Comparison of ENCODE assay signal across 18 mouse cellular contexts in the genomic region with DNA sequence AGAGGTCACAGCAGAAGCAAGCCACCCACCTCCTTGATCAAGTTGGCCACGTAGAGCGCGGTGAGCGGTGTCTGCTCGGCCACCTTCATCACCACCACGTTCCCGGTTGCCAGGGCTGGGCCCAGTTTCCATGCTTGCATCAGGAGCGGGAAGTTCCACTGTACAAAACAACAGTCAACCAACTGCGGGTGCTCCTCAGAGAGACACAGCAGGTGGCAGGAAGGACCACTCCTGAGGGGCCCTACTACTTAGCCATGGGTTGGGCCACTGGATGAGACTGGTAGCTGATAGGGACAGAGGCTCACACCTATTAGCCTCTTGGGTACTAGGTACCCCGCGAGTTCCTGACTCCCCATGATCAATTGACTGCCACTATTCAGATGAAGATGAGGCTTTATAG. TPM values are rescaled to one million over a fixed set of nuclear protein-coding genes. Genes with fewer than 3 reads are reported as not detected.
A peak's percentile ranks its signal among the peaks of the same experiment; 100 is the strongest.
DNase-seq lines count a peak whose midpoint lies in the region.
"Had no signal": no experiment of that assay in that cellular context is flagged by ENCODE, and none has a peak within 500 bp of the region (broad histone marks: within the 10 kb centered on the region; RNA-seq: fewer than 3 reads in every experiment).

No protein-coding gene starts in this region.

- DNase-seq in heart, adult 11 months: peak; percentile 84
- DNase-seq in heart, postnatal 25 days (ENCODE audit: low spot score): no peak
- DNase-seq in R1 (ENCODE audit: low read depth, low spot score): peak; percentile 59
- no peak for DNase-seq in adrenal gland, postnatal 14 days
- DNase-seq in left cerebral cortex, adult 8-10 months (ENCODE audit: low spot score in 2 of 2): no peak
- DNase-seq: adrenal gland, adult 8-10 months; adrenal gland, postnatal 25 days; B cell, adult 2 months; cerebellum, adult 11 months; cerebellum, adult 18-20 months; cerebellum, adult 8-10 months; cerebellum, adult 9-11 months; cerebellum, postnatal 14 days; cerebellum, postnatal 36 days; embryo, embryonic 11 days had no signal

- intact Hi-C loops in heart, postnatal 25 days (cut with DNase I): no loop called here

RNA-seq across cellular contexts. Expression of gene Aldh2, which starts 17.8 kb away (rescaled TPM):
- total RNA-seq in heart, postnatal 25 days (2021): 100 to 1,000 TPM; 247 TPM
- 1,038 and 1,196 TPM in 2 replicates for total RNA-seq in adrenal gland, postnatal 14 days (2021)
- 100 to 1,000 TPM; 131 to 154 (median 140) TPM for total RNA-seq in left cerebral cortex, adult 8-10 months (2022)

RNA-seq across cellular contexts. Expression of gene Mapkapk5, which starts 30.2 kb away (rescaled TPM):
- 10 to 100 TPM; 70.2 to 77.1 TPM for total RNA-seq in heart, postnatal 25 days (2021)
- total RNA-seq in adrenal gland, postnatal 14 days (2021): 93.2 and 96.4 TPM in 2 replicates
- 10 to 100 TPM; 66.6 to 79.0 (median 74.5) TPM for total RNA-seq in left cerebral cortex, adult 8-10 months (2022)

RNA-seq across cellular contexts. Expression of gene Adam1a, which starts 30.6 kb away (rescaled TPM):
- total RNA-seq in heart, postnatal 25 days (2021): 1 to 10 TPM; 1.8 to 2.4 TPM
- total RNA-seq in adrenal gland, postnatal 14 days (2021): 5.7 and 5.8 TPM in 2 replicates
- 10 to 100 TPM in 3 of 4 experiments, 1 to 10 TPM in 1; 8.7 to 12.4 (median 11.5) TPM for total RNA-seq in left cerebral cortex, adult 8-10 months (2022)

RNA-seq across cellular contexts. Expression of gene Gm42878, which starts 30.6 kb away (rescaled TPM):
- total RNA-seq in heart, postnatal 25 days (2021): not detected
- not detected in 2 replicates for total RNA-seq in adrenal gland, postnatal 14 days (2021)
- not detected for total RNA-seq in left cerebral cortex, adult 8-10 months (2022)
- total RNA-seq: adrenal gland, adult 8-10 months; adrenal gland, postnatal 25 days; adrenal gland, postnatal 4 days; common myeloid progenitor, adult 5-6 weeks; G1E had no signal

RNA-seq across cellular contexts. Expression of gene Acad12, which starts 42.9 kb away (rescaled TPM):
- total RNA-seq in heart, postnatal 25 days (2021): 10 to 100 TPM; 54.1 to 60.7 TPM
- total RNA-seq in adrenal gland, postnatal 14 days (2021): 25.1 and 29.1 TPM in 2 replicates
- total RNA-seq in left cerebral cortex, adult 8-10 months (2022): 1 to 10 TPM; 6.4 to 8.2 (median 6.7) TPM

Comparison
In these comparisons a context has a peak if more than half of its experiments do, and no peak if none do; other contexts are left out.
1. DNase-seq: peak in heart, adult 11 months (single experiment) and R1 (single experiment); none in heart, postnatal 25 days (single experiment), adrenal gland, postnatal 14 days (single experiment) and left cerebral cortex, adult 8-10 months (0 of 2).